Mouse (Mus musculus) urinary bladder, postnatal 25 days (tissue): ENCODE measurements at regions not wholly inside any gene's neighbourhood (a gene's known extent, or its start where the extent isn't known, plus 50 kb on each side); places are given as distances from the start of the nearest gene placed in this dataset.

ENCODE experiments used
- DNase-seq: peaks from one replicate; pipeline ENCODE4 v3.0.0; 2022; ENCODE audit warnings: low spot score

DNA sequence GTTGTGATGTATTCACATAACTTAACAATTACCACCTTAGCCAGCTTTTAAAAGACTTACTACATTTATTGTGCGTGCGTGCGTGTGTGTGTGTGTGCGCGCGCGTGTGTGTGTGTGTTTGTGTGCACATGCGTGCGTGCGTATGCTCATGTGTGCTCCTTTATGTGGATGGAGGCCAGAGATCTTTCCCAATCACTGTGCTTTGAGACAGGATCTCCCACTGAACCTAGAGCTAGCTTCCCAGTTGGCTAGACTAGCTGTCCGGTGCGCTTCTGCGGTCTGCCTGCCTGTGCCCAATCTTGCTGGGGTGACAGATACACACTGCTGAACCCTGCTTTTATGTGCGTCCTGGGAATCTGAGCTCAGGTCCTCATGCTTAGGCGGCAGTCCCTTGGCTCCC, 50.1 kb upstream of the Arhgap29 start:
- DNase-seq, result no peak

DNA sequence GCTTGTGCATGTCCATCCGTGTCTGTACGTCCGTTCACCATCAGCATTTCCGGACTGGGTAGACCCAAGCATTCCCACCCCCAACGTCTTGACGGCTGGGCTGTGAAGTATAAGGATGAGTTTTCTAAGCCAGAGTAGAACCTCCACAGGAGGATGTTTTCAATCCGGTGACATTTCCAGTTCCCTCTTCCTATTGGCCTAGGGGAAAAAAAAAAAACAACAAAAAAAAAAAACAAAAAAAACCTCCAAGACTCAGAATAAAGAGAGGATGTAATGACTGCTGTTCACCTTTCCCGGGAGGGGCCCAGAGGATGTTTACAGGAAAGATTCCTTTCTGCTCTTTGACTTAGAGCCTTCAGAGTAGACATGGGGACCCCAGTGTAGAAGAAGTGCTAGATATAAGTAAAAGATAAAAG, 51.9 kb upstream of the Arhgap29 start:
- DNase-seq, result no peak

DNA sequence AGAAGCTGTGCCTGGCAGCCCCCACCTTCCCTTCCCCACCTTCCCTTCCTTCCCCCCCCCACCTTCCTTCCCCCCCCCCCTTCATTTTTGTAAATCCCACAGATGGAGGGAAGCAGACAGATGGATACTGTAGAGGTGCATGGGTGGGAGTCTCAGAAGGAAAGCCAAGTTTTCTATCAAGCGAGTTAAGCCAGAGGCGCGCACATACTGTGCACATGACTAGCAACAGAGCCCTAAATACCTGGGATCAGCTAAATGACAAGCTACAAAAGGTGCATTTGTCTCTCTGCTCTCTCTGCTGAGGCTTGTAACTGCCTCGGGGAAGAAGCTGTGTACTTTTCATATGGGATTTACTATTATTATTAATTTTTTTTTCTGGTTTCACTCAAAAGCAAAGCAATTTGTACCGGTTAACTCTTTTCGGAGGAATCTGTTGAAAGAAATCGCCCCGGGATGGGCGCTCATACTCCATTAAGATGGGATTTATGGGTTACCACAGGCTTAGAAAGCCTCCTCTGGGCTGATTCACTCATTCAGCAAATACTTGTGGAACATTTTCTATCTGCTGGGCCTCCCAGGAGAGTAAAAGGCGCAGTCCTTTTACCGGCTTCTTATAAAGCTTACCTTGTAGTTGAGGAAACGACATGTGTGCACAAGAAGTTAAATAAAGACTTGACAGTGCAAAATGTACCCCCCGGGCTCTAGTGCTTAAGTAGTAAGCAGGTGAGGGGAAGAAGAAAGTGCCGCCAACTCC, 54.3 kb upstream of the Arhgap29 start:
- no peak for DNase-seq

DNA sequence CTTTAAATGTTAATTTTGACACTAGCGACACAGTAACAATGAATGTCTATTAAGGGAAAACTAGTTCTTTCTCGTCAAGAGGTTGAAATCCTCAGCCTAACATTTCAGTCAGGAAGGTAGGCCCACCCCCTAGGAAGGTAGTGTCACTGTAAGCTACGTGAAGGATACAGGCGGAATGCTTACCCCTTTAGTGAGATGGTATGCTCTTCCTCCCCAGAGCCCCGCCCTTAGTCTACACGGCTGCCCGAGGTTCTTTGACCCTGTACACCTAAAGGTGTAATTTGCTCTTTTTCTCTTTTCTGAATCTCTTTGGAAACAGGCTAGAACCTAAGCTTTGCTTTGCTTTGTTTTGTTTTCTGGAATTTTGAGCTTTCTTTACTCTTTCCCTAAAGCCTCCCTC, 58.7 kb upstream of the Arhgap29 start:
- DNase-seq, result no peak

DNA sequence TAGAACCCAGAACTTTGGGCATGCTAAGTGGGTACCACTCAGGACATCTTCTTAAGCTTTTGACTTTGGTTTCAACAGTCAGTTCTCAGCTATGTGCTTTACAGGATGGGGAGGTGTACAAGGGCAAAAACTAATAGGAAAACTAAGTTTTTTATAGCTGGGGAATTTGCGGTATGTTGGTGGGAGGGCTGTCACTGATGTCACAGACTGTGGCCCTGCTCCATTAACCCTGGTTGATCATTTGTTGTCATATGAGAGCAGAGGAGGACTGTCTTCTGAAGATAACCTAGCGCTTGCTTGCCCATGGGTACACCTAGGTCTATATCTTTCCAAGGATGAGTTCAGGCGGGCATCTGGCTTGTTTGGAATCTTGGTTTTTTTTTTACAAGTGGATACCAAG, 59.7 kb upstream of the Arhgap29 start:
- DNase-seq, result no peak

DNA sequence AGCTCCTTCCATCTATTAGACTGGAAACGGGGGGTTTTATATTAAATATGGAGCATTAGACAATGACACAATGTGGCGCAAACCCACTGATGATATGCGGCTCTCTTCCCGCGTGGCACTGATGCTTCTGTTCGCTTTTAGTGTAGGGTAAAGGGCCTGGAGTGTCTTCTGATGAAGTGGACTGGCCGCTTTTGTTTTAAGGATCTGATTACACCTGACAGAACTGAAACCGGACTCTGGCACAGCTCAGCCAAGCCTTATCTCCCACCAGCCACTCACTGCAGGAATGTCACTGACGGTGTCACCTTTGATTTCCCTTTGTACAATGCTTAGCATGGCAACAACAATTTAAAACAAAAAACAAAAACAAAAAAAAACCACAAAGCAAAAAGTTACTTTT, 61.0 kb upstream of the Arhgap29 start:
- DNase-seq, result no peak

DNA sequence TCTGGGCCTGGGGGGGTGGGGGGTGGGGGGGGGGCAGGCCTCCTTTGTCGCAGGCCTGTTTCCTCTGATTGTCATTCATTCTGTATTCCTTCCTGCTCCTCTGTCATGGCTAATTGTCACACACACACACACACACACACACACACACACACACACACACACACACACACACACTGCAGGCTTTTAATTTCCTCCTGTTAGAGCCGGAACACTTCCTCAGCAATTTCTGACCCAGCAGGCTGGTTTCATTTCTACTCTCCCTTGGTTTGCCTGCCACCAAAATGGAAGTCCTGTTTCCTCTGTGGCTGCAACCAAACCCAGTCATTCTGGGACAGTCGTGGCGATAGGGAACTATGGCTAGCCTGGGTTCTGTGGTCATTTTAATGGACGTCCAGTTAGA, 61.8 kb upstream of the Arhgap29 start:
- DNase-seq, result no peak

DNA sequence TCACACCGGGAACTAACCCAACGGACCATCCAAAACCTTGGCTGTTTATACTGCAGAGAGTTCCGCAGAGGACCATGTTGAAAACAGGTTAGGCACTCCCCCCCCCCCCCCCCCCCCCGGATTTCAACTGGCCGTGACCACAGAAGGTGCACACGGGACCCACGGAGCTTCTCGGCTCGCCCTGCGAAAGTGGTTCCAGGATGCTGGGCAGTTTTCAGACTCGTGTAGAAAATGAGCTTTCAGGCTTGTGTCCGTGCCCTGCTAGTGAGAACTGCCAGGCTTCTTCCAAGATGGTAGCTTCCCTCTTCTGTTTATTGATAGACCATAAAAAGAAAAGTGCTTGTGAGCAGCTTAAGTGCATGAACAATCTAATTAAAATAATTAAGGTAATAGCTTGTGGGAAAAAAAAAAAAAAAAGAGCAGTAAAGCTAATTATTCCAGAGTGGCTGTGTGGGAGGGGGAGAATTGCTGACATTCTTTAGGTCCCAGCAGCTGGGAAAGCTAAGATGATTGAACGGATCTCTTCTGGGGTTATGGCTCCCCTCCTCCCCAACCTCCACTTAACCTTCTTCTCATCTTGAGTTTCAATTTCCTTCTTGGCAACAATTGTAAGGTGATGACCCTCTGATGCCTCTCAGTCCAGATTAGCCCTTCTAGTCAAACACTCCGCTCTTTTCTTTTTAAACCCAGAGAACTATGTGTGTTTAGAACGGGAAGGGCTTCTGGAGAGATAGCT, 65.3 kb upstream of the Arhgap29 start:
- no peak for DNase-seq

DNA sequence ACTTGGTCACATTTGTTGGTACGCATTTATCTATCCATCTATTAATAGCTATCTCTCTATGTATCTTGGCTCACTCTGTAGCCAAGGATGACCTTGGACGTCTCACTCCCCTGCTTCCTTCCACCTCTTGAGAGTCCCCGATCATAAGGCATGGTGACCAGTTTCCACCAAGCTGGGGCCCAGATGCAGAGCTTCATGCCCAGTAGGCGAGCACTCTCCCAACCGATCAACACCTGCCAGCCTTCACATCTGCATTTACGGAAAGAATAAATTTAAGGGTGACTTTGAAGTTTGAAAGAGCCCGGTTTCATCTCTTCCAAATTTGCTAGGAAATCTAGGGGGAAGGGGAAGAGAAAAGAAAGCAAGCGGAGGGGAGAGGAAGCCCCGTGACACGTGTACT, 66.0 kb upstream of the Arhgap29 start:
- DNase-seq, result no peak

DNA sequence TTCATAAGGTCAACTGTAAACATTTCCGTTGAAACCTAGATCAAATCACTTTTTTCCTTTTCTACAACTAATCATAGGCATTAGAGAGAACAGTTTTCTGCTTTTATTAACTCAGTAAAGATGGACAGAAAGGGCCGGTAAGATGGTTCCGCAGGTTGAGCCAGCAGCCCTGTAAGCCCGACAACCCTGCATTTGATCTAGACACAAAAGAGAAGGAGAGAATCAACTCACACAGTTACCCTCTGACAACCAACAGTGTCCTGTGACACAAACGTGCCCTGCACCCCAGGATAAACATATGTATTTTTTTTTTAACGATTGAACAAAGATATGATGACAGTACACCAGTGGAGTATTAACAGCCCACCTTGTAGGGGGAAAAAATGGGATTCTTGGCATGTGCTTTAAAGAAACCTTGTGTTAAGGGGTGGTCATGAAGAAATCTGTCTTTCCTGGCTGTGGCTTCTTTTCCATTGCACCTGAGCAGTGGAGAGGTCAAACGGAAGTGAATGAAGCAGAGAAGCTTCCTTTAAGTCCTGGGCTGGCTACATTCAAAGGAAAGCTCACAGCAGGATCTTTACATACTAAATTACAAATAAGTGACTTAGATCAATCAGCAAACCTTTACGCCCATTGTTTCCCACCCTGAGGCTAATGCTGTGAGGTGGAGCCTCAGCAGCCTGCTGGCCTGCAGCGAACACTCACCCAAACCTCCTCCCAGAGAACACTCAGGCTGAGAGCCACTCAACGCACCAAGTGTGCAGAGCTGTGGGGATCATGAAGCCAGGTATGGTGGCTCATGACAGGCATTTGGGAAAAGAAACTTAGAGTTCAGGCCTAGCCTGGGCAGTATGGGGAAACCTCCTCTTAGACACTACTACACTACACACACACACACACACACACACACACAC, 66.8 kb upstream of the Arhgap29 start:
- DNase-seq, result no peak

DNA sequence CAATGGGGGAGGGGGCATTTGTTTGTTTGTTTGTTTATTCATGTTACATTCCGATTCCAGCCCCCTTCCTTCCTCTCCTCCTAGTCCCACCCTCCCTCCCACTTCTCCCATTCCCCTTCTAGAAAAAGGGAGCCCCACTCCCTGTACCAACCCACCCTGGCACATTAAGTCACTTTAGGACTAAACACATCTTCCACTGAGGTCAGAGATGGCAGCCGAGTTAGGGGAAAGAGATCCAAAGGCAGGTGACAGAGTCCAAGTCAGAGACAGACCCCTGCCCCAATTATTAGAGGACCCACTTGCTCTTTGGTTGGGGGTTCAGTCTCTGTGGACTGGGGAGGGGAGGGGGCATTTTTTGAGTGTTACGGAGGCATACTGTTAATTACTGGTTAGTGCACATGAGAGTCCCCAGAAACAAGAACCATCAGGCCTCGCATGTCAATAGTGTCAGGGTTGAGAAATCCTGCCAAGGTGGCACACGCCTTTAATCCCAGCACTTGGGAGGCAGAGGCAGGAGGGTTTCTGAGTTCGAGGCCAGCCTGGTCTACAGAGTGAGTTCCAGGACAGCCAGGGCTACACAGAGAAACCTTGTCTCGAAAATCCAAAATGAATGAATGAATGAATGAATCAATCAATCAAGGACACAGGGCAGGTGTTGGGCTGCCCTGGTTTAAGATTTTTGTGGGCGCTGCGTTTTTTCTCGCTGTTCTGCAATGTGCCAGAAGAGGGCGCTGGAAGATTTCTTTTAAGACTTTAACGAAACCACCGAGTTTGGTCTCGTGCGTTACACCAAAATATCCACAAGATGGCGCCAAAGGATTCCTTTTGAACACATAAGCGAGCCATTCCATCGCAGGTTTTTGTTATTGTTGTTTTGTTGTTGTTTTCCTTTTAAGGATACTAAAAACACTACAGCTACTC, 67.8 kb upstream of the Arhgap29 start:
- DNase-seq, result peak; percentile 85

DNA sequence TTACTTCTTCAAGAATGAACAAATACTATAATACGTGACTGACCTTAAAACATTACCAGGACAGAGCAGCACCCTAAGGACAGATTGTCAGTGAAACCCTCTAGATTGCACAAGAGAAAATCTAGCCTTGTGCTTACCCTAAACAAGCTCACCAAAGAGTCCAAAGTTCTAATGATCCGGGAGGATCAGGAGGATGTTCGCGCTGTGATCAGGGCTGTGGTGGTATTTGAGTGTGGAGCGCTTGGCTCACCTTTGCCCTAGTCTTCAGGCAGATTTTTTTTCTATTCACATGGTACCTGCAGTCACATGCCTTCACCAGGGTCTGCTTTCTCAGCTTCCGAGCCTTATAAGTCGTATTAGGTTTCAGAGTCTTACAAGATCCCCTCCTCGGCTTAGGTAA, 65.3 kb upstream of the Abcd3 start:
- DNase-seq, result no peak

DNA sequence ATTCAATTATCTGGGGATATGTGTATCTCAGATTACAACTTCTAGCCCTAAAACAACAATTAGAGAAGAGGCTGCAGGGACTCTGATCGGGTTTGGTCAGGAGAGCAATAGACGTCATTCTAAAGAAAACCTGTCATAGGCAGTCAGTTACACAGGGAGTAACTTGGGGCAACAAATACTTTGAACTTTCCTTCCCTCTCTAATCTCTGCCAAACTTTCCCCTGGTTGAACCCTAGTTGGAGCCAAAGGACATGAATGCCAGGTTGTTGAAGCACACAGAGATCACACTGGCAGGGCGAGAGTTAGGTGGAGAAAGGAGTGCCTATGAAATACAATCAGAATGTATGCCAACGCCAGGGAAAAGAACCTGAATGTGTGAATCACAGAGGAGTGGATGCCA, 60.0 kb upstream of the Abcd3 start:
- no peak for DNase-seq

DNA sequence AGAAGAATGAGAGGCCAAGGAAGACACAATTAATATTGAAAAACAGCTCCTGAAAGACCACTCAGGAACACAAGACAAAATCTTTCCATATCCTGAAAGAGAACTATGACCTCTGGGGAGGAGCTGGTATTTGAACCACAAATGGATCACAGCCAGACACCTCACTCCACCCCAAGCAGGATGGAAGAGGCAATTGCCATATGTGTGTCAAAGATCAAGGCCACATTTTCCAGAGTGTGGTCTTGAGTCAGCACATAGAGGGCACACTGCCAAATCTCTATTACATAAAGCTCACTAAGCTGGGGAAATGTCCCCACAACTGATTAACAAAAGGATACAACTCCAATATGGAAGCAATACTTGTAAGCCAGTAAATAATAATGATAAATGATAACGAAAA, 59.5 kb upstream of the Abcd3 start:
- no peak for DNase-seq

DNA sequence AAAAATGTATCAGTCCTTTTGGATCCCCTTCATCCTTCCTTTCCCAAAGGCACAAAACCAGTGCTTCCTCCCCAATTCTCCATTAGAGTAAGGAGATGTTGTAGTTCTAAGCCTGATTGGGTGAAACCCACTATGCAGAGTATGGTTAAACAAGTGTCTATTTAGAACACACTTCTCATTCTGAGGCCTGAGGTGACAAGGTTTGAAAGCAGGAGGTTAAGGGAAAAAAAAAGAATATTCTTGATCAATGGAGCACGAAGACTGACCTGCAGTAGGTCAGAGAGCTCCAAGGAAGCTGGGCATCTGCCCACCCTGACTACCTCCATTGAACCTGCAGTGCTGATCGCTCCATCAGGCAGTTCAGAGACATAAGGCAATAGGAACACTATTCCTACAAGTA, 58.5 kb upstream of the Abcd3 start:
- no peak for DNase-seq

DNA sequence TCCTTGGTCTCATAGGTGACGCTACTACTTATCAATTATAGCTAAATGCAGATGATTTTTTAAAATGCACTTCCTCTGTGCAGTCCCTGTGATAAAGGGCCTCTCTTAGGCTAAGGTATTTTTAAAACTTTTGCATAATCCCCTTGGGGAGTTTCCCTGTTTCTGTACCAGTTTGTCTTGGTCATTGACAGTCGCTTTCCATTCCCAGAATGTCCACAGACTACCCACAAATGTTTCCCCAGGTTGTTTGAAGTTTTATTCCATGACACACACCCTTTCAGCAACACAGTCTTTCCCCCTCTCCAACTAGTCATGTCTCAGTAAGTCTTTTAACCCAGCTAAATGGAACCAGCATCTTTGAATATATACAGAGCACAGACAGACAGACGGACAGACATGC, 57.6 kb upstream of the Abcd3 start:
- no peak for DNase-seq

DNA sequence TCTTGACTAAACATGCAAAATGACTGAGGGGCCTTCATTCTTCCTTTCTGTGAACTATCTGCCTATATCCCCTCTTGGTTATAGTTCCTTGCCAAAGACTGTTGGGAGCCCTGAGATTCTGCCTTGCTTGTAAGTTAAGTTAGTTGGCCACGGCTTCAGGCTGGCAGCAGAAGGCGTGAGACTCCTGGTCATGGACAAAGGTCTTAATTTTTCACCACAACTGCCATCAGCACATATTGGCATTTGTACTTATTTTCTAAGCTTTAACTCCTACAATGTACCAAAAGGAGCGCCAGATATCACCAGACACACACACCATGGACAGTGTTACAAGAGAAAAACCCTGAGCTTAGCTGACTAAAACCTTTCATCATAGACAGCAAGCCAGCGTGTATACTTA, 56.7 kb upstream of the Abcd3 start:
- no peak for DNase-seq

DNA sequence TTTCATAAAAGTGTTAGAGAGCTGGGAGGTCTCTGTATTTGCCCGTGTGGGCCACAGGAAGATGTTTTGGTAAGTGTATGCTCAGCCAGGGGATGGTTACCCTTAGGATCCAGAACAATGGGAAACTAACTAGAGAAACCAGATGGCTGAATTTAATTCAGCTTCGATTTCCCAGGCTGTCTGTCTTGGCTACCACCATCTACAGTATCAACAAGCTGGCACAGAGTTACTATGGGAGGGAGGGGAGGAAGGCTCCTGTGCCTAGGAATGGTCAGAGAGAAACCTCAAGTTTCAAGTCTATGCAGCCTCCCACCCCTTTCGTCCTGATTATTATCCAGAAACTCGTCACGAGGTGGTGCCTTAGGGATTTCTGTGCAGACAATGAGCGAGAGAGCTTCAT, 55.6 kb upstream of the Abcd3 start:
- no peak for DNase-seq

DNA sequence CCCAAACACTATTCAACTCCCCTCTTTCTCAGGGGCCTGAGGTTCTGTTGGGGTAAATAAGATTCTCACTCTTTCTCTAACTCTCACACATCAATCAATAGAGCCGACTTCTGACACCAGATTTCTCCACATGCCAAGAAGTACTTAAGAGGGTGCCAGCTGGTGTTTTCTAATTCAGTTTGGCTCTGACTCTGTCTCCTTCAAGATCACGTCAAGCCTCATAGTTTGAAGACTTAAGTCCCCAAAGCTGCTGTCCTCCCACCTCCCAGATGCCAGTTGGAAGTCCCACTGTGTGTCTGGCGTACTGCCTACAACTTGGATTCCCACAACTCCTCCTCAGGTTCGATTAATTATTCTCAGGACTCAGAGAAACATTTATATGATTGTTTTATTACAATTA, 54.6 kb upstream of the Abcd3 start:
- DNase-seq, result no peak

DNA sequence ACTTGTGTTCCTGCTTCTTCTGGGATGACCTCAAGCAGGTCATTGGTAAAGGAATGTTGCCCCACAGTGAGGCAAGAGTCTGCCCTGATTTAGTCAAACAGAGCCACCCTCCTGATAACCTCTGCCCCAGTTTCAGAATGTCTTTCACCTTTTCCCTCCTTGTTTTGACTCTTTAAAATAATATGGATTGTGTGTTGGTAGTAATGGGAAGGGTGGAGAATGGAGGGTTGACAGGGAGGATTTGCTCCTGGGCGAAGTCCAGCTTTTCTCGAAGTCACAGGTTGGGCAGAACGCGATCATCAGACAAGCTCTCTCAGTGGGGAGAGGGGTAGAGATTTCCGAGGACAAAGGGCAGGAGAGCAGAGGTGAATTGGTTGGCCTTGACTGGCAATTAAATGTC, 52.2 kb upstream of the Abcd3 start:
- DNase-seq, result no peak

DNA sequence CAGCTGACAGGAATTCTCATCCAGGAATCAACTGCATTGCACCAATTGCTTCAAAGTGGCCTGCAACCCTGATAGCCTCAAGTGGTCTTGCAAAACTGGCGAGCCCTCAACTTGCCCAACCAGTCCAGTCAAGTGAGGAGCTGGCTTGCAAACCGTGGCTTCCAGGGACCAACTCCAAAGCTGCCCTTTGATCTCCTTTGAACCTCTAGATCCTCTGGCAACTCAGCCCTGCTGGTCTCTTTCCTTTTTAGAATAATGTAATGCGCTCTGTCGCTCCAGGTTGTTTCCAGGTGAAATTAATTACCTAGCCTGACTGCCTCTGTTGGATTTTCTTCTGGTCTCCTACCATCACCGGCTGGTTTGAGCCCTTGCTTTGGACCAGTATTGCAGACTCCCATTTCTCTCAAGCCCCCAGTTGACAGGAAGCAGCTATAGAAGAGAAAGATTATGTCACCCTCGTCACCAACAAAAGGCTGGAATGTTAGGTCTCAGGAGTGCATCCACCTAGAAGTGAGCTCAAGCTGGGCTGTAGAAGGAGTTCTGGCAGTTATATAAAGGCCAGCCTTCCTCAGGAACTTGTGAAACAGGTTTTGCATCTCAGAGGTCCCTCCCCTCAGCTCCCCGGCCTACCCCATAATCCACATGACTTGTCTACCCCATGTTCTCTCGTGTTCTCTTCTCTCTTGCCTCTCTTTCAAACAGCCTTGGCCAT, 49.8 kb upstream of the Abcd3 start:
- DNase-seq, result no peak
